Mouse (Mus musculus): Measurements from ENCODE around the gene Heatr4.

The Heatr4 gene

DNA sequence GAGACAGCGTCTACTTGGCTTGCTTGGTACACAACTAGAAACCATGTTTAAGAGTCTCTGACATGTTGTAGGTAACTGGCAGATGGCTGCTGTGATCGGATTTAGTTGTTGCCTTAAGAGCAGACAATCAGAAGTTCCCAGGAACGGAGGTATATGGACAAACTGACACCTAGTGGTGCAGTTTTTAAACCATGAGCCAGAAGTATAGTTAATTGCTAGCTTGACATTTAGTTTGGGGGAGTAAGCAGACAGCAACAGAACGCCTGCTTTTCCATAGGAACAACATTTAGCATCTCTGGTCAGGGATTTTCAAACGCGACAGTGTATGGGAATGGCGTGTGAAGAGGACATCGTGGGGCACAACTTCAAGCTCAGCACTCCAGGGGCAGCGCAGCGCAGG lies 47.1 kb downstream of the Heatr4 start:
- no peak for DNase-seq (ENCODE audit: low spot score)

- DNase-seq (ENCODE audit: low spot score): no peak
Measured at GRCm38 (mm10) chr12:83929186-83929804, 55.4 kb downstream of the Heatr4 start.

GRCm38 (mm10) chr12:83927747-83928146 lies 56.9 kb downstream of the Heatr4 start:
- DNase-seq (ENCODE audit: low spot score): no peak

DNA sequence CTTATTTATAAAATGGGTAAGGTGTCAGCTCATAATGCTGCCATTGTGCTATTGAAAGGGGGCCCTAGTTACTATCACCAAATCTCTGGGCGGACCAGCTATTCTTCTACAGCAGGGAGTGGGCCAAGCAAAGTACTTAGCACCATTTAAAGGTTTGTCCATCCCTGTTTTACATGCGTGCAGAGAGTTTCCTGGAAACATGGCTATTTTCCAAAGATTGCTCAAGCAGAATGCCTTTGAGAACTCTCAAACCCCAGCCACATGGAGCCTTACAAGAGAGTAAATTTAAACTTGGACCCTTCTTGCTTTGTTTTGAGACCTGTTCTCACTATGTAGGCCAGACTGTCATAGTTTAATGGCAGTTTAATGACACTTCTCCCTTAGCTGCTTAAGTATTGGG lies 58.6 kb downstream of the Heatr4 start:
- no peak for DNase-seq (ENCODE audit: low spot score)

DNA sequence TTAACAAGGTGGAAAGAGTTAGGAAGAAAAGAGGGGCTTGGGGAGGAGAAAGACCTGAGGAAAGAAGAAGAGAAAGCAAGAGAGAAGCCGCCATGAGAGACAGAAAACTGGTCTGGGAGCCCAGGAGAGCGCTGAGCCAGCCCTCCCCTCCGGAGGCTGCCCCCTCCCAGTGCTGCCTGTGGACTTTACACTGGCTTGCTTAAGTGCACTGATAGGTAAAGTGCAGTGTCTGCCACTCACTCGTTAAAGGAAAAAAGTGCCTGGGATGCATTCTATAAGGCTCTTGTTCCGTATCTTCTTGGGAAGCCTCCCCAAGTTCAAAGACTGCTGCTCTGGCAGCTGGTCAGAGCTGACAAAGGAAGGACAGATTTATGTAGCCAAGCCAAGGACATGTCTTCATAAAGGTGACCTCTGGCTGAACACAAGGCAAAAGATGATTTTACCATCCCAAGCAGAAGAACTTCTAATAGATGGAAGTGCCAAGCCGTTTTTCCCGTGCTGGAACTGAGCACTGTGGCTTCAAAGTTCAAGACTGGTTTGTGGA lies 59.4 kb downstream of the Heatr4 start:
- no peak for DNase-seq (ENCODE audit: low spot score)

GRCm38 (mm10) chr12:83924332-83924731 lies 60.3 kb downstream of the Heatr4 start:
- no peak for DNase-seq (ENCODE audit: low spot score)

DNA sequence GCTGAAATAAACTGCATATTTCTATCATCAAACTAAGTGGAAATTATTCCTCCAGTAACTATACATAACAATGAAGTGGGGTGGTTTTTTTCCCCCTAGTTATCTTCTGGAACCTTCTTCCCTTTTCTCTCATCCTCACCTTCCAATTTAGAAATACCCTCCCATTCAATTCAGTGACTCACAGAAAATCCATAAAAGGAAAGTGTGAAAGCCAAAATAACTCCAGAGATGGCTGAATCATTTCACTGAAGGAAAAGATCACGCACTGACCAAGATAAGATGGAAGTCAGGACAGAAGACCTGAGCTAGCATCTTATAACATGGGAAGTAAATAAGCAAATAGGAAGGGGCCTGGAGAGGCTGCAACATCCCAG lies 61.2 kb downstream of the Heatr4 start:
- DNase-seq (ENCODE audit: low spot score): no peak

DNA sequence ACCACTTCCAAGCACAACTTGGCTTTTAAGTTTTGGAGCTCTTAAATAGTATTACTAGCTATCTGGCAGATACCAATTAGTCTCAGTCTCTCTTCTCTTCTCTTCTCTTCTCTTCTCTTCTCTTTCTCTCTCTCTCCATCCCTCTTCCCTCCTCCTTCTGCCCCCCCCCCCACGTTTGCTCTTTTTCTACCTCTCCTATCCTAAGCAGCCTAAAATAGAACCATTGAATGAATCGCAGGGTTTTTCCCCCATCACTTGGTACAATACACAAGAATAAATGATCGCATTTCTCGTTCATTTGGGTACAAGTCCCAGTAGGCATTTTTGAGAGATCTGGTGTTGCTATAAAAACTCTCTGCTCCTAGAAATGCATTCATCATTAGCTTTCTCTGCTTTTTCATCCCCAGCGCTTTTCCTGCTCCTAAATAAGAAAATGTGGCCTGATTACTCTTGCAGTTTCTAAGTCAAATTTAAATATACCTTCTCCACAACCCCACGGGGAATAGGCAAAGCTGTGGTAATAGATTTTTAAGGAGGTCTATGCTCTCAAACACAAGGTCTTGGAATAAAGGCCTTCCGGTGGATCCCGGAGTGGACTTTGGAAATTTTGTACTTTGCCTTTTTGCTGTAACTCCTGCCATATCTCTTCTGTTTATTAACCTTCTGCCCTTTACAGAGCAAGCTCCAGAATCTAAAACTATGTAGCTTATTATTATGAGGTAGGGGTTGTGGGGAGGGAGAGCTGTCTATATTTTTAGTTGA lies 61.7 kb downstream of the Heatr4 start:
- DNase-seq (ENCODE audit: low spot score): no peak

- DNase-seq (ENCODE audit: low spot score): peak; percentile 99
Measured at GRCm38 (mm10) chr12:83921535-83922381, 62.9 kb downstream of the Heatr4 start, which contains the start of gene Numb. Gene Numb, minus strand, starts transcription at chr12:83921934.

DNA sequence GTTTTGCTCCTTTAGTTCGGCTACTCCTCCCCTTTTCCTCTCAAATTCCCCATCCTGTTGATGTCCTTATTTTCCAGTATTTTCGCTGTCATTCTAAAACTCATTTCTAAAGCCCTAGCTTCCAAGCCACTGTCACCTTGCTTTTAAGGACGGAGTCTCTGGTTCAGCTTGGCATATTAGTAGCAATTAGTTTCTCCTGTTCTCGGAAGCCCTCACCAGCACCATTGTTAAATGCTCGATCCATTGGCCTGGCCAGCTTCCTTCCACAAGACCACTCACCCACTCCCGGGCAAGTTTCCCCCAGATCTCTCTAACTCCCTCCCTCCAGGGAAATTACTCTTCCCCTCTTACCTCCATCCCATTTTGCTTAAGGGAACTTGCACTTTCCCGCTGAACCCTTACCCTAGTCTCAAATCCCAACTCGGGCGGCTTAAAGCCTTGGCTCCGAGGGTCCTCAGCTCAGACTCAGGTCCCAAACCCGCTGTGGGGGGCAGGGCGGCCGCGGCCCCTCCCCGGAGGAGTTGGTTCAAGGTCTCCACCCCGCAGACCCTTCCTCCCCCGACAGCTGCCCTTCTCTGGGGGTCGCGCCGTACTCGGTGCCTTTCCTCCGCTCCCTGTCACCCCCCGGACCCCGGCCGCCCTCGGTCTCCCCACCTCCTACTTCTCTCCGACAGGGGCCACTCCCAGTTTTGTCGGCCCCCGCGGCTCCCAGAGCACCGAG lies 63.8 kb downstream of the Heatr4 start:
- DNase-seq (ENCODE audit: low spot score): no peak

GRCm38 (mm10) chr12:83916884-83917283 lies 67.8 kb downstream of the Heatr4 start:
- no peak for DNase-seq (ENCODE audit: low spot score)

- no peak for DNase-seq (ENCODE audit: low spot score)
Measured at GRCm38 (mm10) chr12:83914797-83915196, 69.9 kb downstream of the Heatr4 start.

GRCm38 (mm10) chr12:83914202-83914740 lies 70.4 kb downstream of the Heatr4 start:
- DNase-seq (ENCODE audit: low spot score): no peak

DNA sequence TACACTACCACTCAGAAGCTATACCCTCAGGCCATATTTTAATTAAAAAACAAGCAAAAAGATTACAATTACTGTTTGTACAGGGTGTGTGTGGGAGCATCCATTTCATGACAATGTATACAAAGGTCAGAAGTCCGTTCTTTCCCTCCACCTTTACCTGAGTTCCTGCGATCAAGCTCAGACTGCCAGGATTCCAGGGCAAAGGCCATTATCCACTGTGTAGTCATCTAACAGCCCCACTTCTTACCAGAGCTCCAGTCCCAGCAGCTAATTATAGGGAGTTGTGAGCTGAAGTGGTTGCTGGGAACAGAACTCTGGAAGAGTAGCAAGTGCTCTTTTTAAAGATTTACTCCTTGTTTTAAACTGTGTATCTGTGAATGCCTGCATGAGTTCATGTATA lies 74.2 kb downstream of the Heatr4 start:
- no peak for DNase-seq (ENCODE audit: low spot score)

Data from MN1 (cell line).